Mouse (Mus musculus): ENCODE data around the gene 4930404H24Rik.

Gene 4930404H24Rik

DNA sequence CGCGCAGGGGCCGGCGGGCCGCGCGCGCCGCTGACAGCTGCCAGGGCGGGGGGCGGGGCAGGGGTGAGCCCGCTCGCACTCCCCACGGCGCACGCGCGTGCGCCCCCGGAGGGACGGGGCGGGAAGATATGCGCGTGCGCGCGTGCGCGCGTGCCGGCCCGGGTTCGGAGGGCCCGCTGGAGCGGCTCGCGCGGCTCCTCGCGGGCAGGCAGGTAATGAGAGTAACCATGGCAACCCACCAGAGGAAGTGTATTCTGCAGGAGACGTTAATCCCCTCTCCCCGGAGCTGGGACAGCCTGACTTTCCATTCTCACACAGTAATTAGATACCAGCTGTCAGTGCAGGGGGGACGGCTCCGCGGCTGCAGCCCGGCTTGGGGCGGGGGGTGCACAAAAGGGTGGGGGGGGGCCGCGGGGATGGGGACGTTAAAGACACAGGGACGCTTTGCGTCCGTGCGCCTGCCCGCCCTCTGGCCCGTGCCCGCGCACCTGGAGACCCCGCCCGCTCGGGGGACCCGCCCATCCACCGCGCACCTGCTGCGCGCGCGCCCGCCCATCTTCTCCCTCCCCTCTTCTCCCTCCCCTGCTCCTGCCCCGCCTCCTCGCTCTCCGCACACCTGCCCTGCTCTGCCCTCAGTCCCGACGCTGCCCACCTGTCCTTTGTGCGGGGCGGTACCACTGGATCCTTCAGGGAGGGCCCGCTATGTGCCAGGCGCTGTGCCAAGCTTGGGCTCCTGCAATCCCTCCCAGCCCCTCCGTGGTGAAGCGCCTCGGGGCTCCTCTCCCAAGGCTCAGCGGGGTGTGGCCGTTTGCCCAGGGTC is at the start of gene 4930404H24Rik:
Gene 4930404H24Rik (plus strand): TSS at position 218 of the 820 bp plus-strand sequence.
- DNase-seq (ENCODE audit: low read depth in 1 of 2, low spot score in 2 of 2) = no peak

DNA sequence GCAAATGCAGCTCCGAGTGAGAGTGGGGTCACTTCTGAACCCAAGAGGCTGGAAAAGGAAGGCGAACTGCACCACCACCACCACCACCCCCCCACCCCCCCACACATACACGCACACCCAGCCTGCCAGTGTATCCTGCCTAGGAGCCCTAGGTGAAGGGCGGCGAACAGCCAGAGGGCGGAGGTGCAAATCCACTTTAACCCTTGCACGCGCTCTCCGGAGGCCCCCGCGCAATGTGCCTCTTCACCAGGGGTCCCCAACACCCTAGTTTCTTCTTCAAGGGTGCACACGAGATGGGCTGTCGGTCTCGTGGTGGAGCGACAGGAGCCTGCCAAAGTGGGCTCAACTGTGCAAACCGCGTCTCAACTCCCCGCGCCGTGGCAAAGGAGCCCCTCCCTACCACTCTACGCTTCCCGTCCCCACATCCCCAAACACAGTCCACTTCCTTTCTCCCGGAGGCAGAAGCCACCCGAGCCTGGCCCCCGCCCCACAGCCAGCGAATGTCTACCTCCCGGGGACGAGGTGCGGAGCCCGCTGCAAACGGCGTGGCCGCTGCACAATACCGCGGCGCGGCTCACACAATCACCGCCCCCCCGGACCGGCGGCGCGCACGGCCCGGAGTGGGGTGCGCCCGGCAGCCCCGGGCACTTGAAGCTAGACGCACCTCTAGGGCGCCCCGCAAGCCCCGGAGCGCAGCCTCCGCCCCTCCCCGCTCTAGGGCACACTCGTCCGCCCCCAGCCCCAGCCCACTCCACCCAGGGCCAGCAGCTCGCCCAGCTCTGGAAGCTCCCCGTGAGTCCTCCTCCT is 49.0 kb upstream of the 4930404H24Rik start:
- no peak for DNase-seq (ENCODE audit: low read depth in 1 of 2, low spot score in 2 of 2)

DNA sequence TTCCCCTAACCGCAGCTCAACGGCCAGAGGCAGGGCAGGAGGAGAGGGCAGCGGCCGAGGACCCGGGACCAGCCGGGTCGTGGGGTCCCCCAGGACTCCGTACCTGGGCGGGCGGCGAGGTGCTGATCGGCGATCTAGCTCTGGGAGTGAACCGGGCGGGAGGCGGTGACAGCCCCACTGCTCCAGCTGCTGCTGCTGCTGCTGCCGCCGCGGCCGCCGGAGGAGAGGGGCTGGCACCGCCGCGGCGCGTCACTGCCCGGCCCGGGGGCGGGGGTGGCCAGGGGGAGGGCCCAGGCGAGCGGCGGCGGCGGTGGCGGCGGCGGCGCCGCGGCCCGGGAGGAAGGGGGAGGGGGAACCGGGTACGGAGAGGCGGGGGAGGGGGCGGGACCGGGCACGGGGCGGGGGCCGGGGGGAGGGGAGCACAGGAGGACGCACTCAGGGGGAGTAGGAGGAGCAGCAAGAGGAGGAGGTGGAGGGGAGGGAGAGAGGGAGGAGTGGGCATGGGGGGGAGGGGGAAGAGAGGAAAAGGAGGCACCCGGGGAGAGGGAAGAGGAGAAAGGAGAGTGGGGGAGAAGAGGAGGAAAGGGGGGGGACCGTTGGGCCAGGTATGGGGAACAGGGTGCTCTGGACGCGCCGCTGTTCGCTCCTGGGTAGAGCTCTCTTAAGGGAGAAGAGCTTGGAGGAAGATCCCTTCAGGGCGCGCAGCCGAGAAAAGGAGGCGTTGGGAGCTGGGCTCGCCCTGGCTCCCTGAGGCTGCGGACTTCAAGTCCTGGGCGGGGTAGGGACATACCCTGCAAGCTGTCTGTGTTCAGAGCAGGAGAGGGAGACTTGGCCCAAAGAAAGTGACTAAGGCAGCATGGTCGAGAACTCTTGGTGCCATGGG is 48.1 kb upstream of the 4930404H24Rik start:
- DNase-seq (ENCODE audit: low read depth in 1 of 2, low spot score in 2 of 2) = peak in 1 of 2 experiments; percentile 11

DNA sequence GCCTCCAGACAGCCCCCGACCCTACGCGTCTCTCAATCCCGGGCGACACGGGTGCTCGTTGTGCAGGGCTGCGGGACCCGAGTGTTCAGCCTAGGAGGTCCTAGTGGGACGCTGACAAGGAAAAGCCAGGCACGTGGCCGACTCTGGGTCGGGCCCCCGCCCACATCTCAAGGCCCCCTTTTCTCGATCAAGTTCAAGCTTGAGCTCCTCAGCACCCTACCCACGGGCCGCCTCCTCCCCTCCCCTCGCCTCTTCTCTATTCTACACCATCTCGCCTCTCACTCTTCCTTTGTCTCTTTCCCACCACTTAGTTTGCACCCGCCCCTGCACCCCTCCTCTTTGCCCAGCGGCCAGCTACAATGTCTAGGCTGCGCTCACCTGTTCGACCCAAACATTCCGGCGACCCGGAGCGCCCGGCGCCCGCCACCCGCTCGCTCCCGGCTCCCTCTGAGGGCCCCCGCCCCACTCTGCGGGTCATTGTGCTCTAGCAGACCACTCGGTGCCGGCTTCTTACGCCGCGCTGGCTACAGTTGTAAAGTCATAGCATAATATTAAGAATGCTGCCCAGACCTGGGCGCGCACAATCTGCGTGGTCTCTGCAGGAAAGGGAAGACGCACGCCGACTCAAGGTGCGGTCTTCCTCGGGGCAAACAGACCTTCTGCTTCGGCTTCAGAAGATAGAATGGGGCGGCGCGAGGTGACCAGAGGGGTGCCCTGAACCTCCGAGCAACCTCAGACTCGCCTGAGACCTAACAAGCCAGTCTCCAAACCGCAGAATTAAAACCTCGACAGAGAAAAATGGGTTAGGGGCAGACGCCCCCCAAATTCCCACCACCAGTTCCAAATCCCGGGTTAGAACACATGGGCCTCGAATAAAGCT is 47.2 kb upstream of the 4930404H24Rik start:
- DNase-seq (ENCODE audit: low read depth in 1 of 2, low spot score in 2 of 2) = no peak

DNA sequence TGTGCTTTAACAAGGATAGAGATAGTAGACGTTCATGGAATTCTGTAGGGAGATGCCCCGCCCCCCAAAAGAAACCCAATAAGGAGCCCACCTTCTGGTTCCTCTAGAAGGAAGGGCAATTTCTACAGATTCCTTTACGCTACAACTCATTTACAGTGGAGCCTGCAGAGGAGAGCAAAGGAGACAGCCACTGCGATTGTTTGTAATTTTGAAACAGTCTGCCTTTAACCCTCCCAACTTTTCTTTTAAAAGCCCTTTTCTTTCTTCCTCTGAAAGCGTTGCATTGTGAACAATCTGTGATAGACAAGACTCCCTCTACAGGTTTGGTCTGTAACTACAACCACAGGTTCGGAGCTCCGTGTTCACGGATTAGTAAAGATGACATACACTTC is 46.6 kb upstream of the 4930404H24Rik start:
- DNase-seq (ENCODE audit: low read depth in 1 of 2, low spot score in 2 of 2) = peak in 1 of 2 experiments; percentile 12

DNA sequence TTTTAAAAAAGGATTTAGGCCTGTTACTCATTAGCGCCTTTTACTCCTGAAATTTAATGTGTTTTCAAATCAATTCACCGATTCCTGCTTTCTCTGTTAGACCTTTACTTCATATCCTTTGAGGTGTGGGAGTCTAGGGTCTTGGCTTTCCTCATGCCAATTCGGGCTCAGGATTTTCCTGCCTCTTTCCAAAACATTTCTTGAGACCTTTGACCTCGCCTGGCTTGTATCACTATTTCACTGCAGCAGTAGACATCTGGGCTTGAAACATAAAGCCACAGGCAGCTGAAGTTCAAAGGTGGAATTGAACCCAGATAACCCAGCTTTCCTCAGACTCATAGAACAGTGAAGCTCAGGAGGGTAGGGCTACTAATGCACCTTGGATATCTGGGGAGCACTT is 46.1 kb upstream of the 4930404H24Rik start:
- no peak for DNase-seq (ENCODE audit: low read depth in 1 of 2, low spot score in 2 of 2)

DNA sequence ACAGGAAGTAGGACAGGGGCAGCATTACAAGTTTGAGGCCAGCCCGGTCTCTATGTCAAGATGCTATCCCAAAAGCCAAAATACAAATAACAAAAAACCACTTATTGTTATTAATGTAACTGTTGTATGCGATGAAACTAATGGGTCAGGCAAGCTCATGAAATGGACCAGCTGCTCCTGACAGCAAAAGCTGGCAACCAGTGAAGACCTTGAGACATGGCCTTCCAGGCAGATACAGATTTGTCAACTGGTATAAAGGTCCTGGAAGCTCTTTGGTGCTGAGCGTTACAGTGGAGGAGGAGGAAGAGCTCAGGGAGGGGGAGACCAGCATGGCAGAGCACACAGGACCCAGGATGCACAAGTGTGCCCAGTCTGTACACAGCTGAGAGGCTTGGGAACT is 44.9 kb upstream of the 4930404H24Rik start:
- no peak for DNase-seq (ENCODE audit: low read depth in 1 of 2, low spot score in 2 of 2)

DNA sequence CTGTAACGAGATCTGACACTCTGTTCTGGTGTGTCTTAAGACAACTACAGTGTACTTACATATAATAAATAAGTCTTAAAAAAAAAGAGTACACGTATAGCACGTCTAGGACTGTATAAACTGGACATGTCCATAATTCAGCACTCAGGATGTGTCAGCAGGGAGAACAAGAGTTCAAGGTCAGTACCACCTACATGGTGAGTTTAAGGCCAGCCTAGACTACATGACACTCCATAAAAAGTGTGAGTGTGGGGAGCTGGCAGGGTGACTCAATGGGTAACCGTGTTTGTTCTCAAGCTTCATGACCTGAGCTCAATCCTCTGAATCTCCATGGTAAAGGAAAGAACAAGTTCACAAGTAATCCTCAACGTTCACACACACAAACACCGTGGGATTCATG is 44.1 kb upstream of the 4930404H24Rik start:
- no peak for DNase-seq (ENCODE audit: low read depth in 1 of 2, low spot score in 2 of 2)

DNA sequence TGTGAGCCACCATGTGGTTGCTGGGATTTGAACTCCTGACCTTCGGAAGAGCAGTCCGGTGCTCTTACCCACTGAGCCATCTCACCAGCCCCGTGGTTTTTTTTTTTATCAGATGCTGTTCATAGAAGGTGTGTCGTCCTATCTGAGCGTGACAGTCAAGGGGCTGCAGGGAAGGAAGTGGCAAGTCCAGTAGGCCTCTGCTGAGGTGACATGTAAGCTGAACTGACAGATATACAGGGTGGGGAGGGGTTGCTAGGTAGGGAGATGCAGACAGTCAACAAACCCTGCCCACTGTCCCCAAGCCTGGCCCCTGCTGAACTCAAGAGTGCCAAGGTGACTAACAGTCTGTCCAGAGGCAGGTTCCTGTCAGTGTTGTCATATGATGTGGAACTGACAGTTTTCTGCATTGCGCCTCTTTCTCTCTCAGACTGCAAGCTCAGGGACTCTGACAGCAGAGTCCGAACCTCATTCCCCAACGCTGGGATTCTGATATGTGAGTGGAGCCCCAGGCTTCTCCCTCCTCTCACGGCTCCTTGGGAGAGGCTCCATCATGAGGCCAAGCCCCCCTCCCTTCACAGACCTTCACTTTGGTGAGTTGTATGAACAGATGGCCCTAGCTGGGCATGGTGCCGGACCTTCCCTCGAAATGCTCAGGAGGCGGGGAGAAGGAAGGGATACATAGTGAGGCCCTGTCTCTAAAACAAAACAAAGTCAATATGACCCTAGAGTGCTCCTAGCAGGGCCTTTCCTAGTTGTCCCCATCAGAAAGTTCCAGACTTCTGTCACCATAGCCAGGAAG is 38.4 kb upstream of the 4930404H24Rik start:
- DNase-seq (ENCODE audit: low read depth in 1 of 2, low spot score in 2 of 2) = no peak

DNA sequence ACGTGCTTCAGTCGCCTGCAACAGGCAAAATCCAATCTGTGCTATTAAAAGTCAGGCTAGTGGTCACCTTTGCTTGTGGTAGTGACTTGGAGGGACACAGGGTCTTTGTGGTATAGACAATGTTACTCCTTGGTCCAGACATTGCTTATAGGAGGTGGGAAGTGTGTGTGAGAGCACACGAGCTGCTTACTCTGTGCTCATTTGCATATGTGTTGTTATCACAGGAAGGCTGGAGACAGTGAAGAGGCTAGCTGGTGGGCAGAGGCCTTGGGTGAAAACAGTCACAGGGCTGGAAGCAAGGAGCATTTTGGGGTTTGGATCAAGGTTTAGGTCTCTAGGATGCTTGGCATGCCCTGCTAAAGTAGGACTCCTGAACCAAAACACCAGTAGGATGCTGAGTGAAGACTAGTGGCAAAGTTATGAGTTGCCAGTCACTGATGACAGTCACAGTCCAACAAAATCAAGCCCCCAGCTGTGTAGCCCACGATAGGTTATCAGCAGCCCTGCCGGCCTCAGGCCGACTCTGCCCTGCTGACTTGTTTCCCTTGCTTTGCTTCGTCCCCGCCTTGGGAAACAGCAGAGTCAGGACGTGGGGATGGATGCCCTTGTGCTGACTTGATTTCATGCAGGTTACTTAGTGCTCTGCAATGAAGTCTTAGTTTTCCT is 37.6 kb upstream of the 4930404H24Rik start:
- DNase-seq (ENCODE audit: low read depth in 1 of 2, low spot score in 2 of 2) = no peak

DNA sequence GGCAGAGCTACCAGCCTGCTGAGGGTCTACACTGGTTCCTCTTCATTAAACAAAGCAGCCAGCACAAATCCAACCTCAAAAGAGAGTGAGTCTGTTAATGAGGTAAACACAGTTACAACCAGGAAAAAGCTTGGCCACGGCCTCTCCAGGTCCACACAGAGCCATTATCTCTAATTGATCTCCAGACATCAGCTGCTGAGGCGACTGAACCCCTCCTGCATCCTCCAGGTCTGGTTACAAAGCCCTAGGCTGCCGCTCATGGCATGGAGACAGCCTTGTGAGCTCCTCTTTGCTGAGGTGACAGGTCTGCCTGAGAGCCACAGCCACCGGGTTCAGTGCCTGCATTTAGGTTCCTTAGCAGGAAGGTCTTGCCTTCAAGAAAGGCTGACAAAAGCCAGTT is 35.1 kb upstream of the 4930404H24Rik start:
- no peak for DNase-seq (ENCODE audit: low read depth in 1 of 2, low spot score in 2 of 2)

DNA sequence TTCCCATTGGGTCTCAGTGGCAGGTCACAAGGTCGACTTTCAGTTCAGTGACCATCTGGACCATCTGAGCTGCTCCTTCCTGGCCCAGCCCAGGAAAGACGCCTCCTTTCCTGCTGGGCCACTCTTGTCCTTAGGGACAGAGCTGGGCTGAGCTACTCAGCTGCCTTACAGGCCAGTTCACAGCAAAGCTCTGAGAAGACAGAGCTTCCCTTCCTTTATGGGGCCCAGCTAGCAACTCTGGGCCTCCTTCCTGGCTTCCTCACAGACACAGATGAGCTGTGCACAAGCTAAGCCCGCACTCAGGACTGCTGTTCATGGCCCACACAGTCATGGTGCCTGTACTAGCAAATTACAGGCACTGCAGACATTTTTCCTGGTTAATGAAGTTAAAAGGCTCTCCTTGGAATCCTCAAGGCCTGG is 34.6 kb upstream of the 4930404H24Rik start:
- DNase-seq (ENCODE audit: low read depth in 1 of 2, low spot score in 2 of 2) = no peak

DNA sequence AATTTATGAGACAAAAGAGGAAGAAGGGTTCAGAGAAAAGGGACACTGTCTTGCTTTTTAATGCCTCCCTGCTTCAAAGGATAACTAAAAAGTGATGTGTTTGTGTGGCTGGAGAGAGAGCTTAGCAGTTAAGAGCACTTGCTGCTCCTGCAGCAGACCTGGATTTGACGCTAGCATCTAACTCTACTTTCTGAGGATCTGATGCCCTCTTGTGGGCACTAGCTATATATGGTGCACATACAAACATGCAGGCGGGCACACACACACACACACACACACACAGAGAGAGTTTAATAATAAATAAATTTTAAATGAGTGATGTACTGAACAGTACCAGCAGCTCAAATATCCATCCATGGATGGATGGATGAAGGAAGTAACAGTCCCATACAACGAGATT is 29.3 kb upstream of the 4930404H24Rik start:
- DNase-seq (ENCODE audit: low read depth in 1 of 2, low spot score in 2 of 2) = no peak

DNA sequence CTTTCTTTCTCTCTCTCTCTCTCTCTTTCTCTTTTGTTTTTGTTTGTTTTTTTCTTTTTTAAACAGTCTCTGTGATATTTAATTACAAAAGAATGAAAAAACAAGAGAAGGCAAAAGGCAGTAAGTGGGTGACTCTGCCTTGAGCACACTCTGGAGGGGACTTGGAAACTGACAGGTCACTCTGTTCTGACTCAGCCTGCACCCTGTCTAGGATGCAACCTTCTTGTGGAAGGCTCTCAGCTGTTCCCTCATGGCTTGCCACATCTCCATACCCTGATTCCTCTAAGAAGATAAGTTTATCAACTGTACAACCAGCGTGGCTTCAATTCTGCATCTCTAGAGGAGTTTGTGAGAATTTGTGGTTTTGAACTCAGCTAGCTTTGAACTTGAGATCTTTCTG is 25.2 kb upstream of the 4930404H24Rik start:
- DNase-seq (ENCODE audit: low read depth in 1 of 2, low spot score in 2 of 2) = no peak

DNA sequence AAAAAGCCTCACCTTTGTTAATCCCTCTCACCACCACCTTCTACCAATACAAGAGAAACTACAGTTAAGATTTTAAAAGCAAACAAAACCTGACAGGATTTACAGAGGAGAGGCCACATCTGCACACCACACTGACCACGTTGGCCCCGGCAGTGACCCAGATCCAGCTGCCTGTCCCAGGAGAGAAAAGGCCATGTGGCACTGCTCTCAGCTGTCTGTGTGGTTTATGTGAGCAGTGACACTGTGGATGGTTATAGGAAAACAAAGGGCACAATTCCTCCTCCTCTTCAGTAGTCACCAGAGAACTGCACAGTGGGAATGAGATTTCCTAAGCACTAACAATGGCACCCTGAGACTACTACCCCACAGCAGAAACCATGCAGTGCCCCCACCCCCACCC is 23.3 kb upstream of the 4930404H24Rik start:
- DNase-seq (ENCODE audit: low read depth in 1 of 2, low spot score in 2 of 2) = no peak

DNA sequence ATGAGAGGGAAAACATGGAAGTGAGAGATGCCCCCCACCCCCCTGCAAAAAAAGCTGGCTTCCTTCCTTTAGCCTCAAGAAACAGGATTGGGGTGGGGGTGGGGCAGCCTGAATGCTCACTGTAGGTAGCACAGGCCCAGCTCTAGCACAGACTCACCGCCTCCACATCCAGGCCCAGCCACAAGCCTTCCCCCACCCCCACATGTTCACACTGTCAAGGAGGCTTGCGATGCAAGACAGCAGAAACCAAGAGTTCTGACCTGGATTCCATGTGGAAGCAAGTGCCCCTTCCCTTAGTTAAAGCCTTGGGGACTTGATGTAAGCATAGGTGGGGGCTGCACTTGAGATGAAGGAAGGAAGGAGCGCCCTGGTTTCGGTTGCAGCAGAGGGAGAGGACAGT is 22.8 kb upstream of the 4930404H24Rik start:
- no peak for DNase-seq (ENCODE audit: low read depth in 1 of 2, low spot score in 2 of 2)

DNA sequence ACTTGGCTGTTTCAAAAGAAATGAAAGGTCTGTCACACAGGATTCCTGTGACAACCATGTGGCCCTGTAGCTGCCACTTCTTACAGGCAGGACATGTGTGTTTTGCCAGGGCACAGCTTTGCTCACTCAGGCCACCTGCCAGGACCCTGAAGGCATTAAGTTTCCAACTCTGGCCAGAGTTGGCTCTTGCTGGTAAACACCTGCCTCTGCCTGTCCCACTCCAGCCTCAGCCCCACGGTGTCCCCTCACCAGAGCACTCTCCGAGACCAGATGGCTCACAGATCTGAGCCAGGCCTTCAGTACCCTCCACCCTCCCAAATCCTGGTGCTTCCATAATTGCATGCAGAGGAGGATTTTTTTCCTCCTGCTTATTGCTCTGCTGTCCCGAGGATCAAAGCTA is 21.6 kb upstream of the 4930404H24Rik start:
- no peak for DNase-seq (ENCODE audit: low read depth in 1 of 2, low spot score in 2 of 2)

DNA sequence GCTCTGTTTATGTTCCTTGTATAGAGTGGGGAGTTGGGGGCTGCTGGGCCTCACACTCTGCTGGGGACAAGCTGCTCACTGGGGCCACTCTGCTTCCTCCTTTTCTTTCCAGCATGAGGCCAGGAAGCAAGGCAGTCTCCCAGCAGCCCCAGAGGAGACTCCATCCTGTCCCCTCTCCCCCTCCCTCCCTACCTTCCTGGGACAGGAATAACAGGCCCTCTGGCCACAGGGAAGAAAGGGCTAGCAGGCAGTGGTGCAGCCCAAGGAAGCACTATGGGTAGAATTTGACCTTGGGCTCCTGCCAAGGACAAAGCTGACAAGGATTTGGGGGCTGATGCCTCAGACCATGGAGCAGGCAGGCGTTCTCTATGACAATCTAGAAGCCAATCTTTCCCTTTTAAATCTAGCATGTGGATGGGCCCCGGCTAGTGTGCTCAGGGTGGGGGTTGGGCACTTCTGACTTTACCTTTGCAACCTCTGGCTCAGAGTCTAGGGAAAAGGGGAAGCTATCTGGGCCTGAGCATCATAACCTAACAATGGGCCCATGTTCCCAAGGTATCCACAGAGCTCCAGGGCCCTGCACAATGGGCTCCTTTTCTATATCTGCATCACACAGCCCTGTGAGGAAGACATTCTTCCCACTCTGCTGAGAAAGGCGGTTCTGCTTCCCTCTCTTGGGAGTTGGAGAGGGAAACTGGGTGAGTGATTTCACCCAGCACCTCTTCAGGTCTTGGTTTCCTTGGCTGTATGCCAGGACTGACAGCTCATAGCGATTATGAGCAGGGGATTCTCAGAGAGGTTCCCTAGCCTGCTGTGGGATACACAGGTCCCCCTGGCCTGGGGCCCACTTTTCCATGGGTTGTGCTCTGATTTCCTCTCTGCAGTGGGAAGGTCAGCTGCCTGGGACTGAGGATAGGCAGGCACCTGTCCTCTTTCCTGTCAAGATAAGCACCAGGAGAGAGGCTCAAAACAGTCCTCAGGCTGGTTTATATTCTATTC is 17.2 kb upstream of the 4930404H24Rik start:
- DNase-seq (ENCODE audit: low read depth in 1 of 2, low spot score in 2 of 2) = no peak

All from monocyte, adult 2 months (primary cell).